Mouse (Mus musculus): Measurements from ENCODE around the gene Gm17657.

- TF ChIP-seq CTCF (conservative IDR thresholded peaks at IDR 0.05; ENCODE audit: low read length) (peak; percentile 48), POU5F1 (IDR thresholded peaks at IDR 0.05; ENCODE audit: borderline replicate concordance, low read length) (no peak), NANOG (IDR thresholded peaks at IDR 0.05; ENCODE audit: borderline replicate concordance, low read length) (no peak)
These were observed 66.8 kb downstream of the Gm17657 start for GRCm38 (mm10) chr17:29482632-29483031.

All from E14TG2a.4 (cell line).